Mouse (Mus musculus) hematopoietic multipotent progenitor cell, adult 10-12 weeks (in vitro differentiated cells): ENCODE results near the gene Traf1. TPM values are rescaled to one million over a fixed set of nuclear protein-coding genes. Genes with fewer than 3 reads are reported as not detected.

Source experiments
- polyA plus RNA-seq: library from polyadenylated mRNA; stranded (reverse); fragments of >175 nt; gene quantifications from 2 replicates; pipeline ENCODE4 v1.2.3, GENCODE M21; 2012; ENCODE audit warnings: low replicate concordance

Traf1 gene
- polyA plus RNA-seq, result 30.1 and 31.4 TPM in 2 replicates

DNA sequence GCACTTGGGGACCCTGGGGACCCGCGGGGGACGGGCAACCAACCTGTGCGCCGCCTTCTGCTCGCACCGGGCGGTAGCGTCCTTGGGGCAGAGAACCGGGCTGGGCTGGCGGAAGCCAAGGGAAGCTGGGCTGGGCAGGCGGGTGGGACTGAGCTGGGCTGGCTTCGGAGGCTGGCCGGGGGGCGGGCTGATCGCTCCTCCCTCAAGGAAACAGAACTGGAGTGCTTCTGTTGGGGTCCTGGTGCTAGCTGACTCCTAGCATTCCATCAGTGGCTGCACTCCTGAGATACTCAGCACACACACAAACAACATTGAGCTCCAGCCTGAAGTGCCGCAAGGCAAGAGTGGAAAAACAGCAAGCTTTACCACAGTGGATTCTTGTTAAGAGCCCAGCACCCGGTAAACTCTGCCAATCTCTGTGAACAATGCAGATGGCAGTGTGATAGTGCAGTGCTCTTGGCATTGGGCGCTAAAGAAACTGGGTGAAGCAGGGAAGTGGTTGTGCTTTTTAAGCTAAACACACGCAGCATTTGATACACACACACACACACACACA, at the start of gene Traf1:
Gene Traf1 (minus strand): TSS at position 292 of the 556 bp plus-strand sequence.

DNA sequence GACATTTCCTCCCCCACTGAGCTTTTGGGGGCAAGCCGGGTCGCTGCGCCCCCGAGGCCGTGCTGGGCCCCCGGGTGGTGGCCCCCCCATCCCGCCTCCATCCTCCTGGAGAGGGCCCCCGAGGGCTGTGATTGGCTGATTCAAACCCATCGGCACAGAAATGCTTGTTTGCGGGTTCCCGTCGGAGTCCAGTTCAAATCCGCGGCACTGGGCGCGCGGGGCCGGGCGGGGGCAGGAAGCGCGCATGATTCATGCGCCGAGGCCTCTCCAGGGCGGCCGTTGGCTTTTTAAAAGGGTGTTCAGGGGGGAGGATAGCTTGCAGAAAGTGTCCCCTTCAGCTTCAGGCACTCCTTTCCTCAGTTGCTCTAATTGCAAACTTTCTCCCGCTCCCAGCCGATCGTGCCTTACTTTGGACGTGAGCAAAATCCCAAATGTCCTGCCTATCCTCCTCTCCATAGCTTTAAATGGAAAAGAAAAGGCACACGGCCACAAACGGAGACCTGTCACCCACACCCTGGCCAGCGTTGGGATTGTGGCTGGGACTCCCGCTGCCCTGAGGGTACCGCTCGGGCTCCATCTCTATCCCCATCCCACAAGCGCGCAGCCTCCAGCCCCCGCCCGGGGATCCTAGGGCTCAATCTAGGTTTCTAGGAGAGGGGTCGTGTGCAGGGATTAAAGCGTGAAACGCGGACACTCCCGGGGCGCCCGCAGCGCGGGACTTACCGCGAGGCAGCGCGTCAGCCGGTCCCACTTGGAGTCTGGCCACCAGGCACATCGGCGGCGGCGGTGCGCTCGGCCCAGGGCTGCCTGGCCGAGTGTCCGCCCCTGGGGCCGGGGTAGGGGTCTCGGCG, 48.1 kb downstream of the Traf1 start, which contains the start of gene Phf19:
Gene Phf19 (minus strand): TSS at position 809 of the 851 bp plus-strand sequence.

Other genes with a start within 250 kb of the Traf1 start
- 14.3 and 27.0 TPM in 2 replicates for gene Gapvd1, start 206.5 kb downstream of the Traf1 start, polyA plus RNA-seq
- 86.4 and 109 TPM in 2 replicates for gene Hspa5, start 189.8 kb downstream of the Traf1 start, polyA plus RNA-seq
- gene Rabepk, start 161.9 kb downstream of the Traf1 start, polyA plus RNA-seq, result 3.0 and 9.8 TPM in 2 replicates
- gene Fbxw2, start 135.5 kb downstream of the Traf1 start, polyA plus RNA-seq, result 29.2 and 36.5 TPM in 2 replicates
- gene Gm34653, start 128.8 kb downstream of the Traf1 start, polyA plus RNA-seq, result not detected in 2 replicates
- gene Cutal, start 87.4 kb downstream of the Traf1 start, polyA plus RNA-seq, result not detected in 2 replicates
- 5.7 and 6.0 TPM in 2 replicates for gene Psmd5, start 86.8 kb downstream of the Traf1 start, polyA plus RNA-seq
- 5.5 and 7.2 TPM in 2 replicates for gene Phf19, start 47.7 kb downstream of the Traf1 start, polyA plus RNA-seq
- gene Hc, start 99.7 kb upstream of the Traf1 start, polyA plus RNA-seq, result not detected in 2 replicates
- gene AI182371, start 139.8 kb upstream of the Traf1 start, polyA plus RNA-seq, result 0.39 TPM in 1 of 2 replicates, not detected in the other
- gene Cntrl, start 147.7 kb upstream of the Traf1 start, polyA plus RNA-seq, result 22.8 and 29.2 TPM in 2 replicates
- 890 and 3,350 TPM in 2 replicates for gene Rab14, start 239.3 kb upstream of the Traf1 start, polyA plus RNA-seq